Mouse (Mus musculus) megakaryocyte, embryonic 14.5 days (primary cell): ENCODE data around the gene Slc36a4. TPM values are rescaled to one million over a fixed set of nuclear protein-coding genes. Genes with fewer than 3 reads are reported as not detected.

ENCODE experiments used
- H3K27me3 ChIP-seq: replicated peaks from 2 replicates; pipeline ENCODE3; 2012; ENCODE audit warnings: inconsistent platforms
- H3K36me3 ChIP-seq: replicated peaks from 2 replicates; pipeline ENCODE3; 2012; ENCODE audit warnings: low read length, inconsistent platforms, mixed read lengths
- H3K4me1 ChIP-seq: 2 replicates; pipeline ENCODE4 v1.6.1; 2012; ENCODE audit warnings: inconsistent platforms
- H3K4me3 ChIP-seq: replicated peaks from 2 replicates; pipeline ENCODE3; 2012; ENCODE audit warnings: moderate library complexity, mild to moderate bottlenecking, inconsistent platforms
- H3K9me3 ChIP-seq: 2 replicates; pipeline ENCODE4 v1.6.1; 2012; ENCODE audit warnings: inconsistent platforms
- FLI1 ChIP-seq: IDR thresholded peaks from 2 replicates; pipeline ENCODE4 v1.6.1; 2012; ENCODE audit warnings: low read length, inconsistent platforms, mixed read lengths
- GATA1 ChIP-seq: IDR thresholded peaks from 3 replicates; pipeline ENCODE4 v1.6.1; 2012; ENCODE audit warnings: mixed read lengths, low read length, inconsistent platforms, borderline replicate concordance
- polyA plus RNA-seq: library from polyadenylated mRNA; stranded (reverse); fragments of >175 nt; gene quantifications from 2 replicates; pipeline ENCODE4 v1.2.3, GENCODE M21; 2012; ENCODE audit warnings: low replicate concordance; ENCODE audit not compliant: insufficient read depth

Gene Slc36a4
- polyA plus RNA-seq, 1 experiment = 0.11 TPM

DNA sequence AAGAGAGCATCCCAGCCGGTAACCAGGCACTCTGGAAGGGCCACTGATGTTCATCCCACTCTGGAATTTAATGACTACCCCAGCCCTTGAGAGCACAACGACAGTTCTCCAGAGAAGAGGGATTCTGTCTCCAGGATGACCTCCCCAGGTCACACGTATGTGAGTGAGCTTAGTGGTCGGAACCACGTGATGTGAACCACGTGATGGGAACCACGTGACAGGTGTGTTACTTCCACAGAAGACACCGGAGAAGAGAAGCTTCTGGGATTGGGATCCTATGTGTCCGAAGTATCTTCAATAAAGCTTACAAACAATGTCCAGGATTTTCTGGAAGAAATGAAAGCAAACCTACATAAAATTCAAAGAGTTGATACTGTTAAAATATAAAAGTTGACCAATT lies 82.5 kb downstream of the Slc36a4 start:
- Histone ChIP-seq H3K4me3 (no peak overlapping the region), H3K27me3 (no peaks in the 10 kb centered on the region), H3K9me3 (no peaks in the 10 kb centered on the region), H3K4me1 (no peaks in the 10 kb centered on the region), H3K36me3 (no peaks in the 10 kb centered on the region)
- TF ChIP-seq FLI1 (no peak), GATA1 (no peak)

Other genes with a start within 250 kb of the Slc36a4 start
- 7.0 and 12.3 TPM in 2 replicates for gene Smco4, start 216.3 kb upstream of the Slc36a4 start, polyA plus RNA-seq
- gene Deup1, start 81.8 kb upstream of the Slc36a4 start, polyA plus RNA-seq = not detected in 2 replicates
- not detected in 2 replicates for gene Mtnr1b, start 164.8 kb downstream of the Slc36a4 start, polyA plus RNA-seq